Mouse (Mus musculus) heart, postnatal 0 days (tissue): ENCODE data around the gene Jdp2.

Experiments
- CTCF ChIP-seq: IDR thresholded peaks from 2 replicates; pipeline ENCODE4 v1.5.1; 2016; ENCODE audit warnings: antibody characterized with exemption, control low read depth, low read depth
- EP300 ChIP-seq: IDR thresholded peaks from 2 replicates; pipeline ENCODE4 v1.6.1; 2016; ENCODE audit warnings: antibody characterized with exemption, low read depth

GRCm38 (mm10) chr12:85623711-85624110, 24.9 kb downstream of the Jdp2 start:
- TF ChIP-seq CTCF (no peak), EP300 (no peak)
